Mouse (Mus musculus): Measurements from ENCODE around the gene 4930480E11Rik. TPM values are rescaled to one million over a fixed set of nuclear protein-coding genes. Genes with fewer than 3 reads are reported as not detected.
"Not testable (repeated sequence)": the region's sequence is repeated elsewhere in the genome, so short reads cannot be mapped to it uniquely, and the experiment has no call there.

Gene 4930480E11Rik
- not detected in 2 replicates for polyA plus RNA-seq (2014; fragmentation: Nextera tagmentation; extraction: Ambion mirVana)

- WGBS, result 69% methylated on average over 1 of the region's 1 CpGs
- Histone ChIP-seq H3K9ac (ENCODE audit: low read depth, low read length) (no peak within 1 kb of the TSS), H3K27me3 (ENCODE audit: control insufficient read depth, insufficient read depth, low read length) (no peaks in the 10 kb centered on the region), H3K27ac (ENCODE audit: low read depth, low read length) (no peak within 1 kb of the TSS), H3K36me3 (ENCODE audit: control insufficient read depth, insufficient read depth, low read length) (no peaks in the 10 kb centered on the region), H3K4me3 (ENCODE audit: low read length) (no peak within 1 kb of the TSS), H3K4me1 (ENCODE audit: control insufficient read depth, insufficient read depth, low read length) (no peaks in the 10 kb centered on the region), H3K9me3 (ENCODE audit: control insufficient read depth, low read length) (0 out of 2 replicates have a peak, but pooled peaks cover 2% of the 10 kb centered on the region), H3K4me2 (replicated peaks; ENCODE audit: low read depth, low read length) (no peak within 1 kb of the TSS)
- ATAC-seq (ENCODE audit: low FRiP score, low TSS enrichment), result no peak
Observed at GRCm38 (mm10) chrX:78369343-78369742, at the start of gene 4930480E11Rik. Gene 4930480E11Rik, plus strand, starts transcription at chrX:78369643.

- not testable (repeated sequence) for H3K4me1 ChIP-seq (ENCODE audit: control insufficient read depth, insufficient read depth, low read length); H3K4me3 ChIP-seq (ENCODE audit: low read length); H3K36me3 ChIP-seq (ENCODE audit: control insufficient read depth, insufficient read depth, low read length); ATAC-seq (ENCODE audit: low FRiP score, low TSS enrichment); H3K9ac ChIP-seq (ENCODE audit: low read depth, low read length); H3K9me3 ChIP-seq (ENCODE audit: control insufficient read depth, low read length); H3K4me2 ChIP-seq (replicated peaks; ENCODE audit: low read depth, low read length); H3K27me3 ChIP-seq (ENCODE audit: control insufficient read depth, insufficient read depth, low read length); H3K27ac ChIP-seq (ENCODE audit: low read depth, low read length)
- WGBS, result 77% methylated on average over 2 of the region's 2 CpGs
Observed at GRCm38 (mm10) chrX:78403346-78403745, 33.9 kb downstream of the 4930480E11Rik start.

Other genes starting within 250 kb of the 4930480E11Rik start
- not detected in 2 replicates for gene Gm5938, start 244.2 kb upstream of the 4930480E11Rik start, polyA plus RNA-seq (2014; fragmentation: Nextera tagmentation; extraction: Ambion mirVana)
- gene Obp1b, start 182.9 kb upstream of the 4930480E11Rik start, polyA plus RNA-seq (2014; fragmentation: Nextera tagmentation; extraction: Ambion mirVana), result not detected in 2 replicates
- gene Gm14743, start 123.7 kb upstream of the 4930480E11Rik start, polyA plus RNA-seq (2014; fragmentation: Nextera tagmentation; extraction: Ambion mirVana), result not detected in 2 replicates
- gene Prrg1, start 214.3 kb downstream of the 4930480E11Rik start, polyA plus RNA-seq (2014; fragmentation: Nextera tagmentation; extraction: Ambion mirVana), result 9.4 and 10.7 TPM in 2 replicates